Mouse (Mus musculus) forebrain, postnatal 0 days (tissue): ENCODE results near the gene Ndufa11. TPM values are rescaled to one million over a fixed set of nuclear protein-coding genes. Genes with fewer than 3 reads are reported as not detected.

Experiments
- ATAC-seq: fragments of 200-750 bp; cut with Nextera tagmentation; 2 replicates; pipeline ENCODE4 v1.8.0; 2017; ENCODE audit warnings: mild to moderate bottlenecking, moderate library complexity
- DNase-seq: peaks from one replicate; pipeline ENCODE4 v3.0.0-alpha.2; 2015
- H3K27ac ChIP-seq: fragments of 300-500 bp; sonication (generic); 2 replicates; pipeline ENCODE4 v1.5.1; 2014; ENCODE audit warnings: low read depth, mild to moderate bottlenecking, antibody characterized with exemption, low read length, moderate library complexity, mixed read lengths
- H3K27me3 ChIP-seq: fragments of 300-500 bp; sonication (generic); 2 replicates; pipeline ENCODE4 v1.6.1; 2014; ENCODE audit warnings: mild to moderate bottlenecking, low read length, mixed read lengths; ENCODE audit not compliant: insufficient read depth
- H3K36me3 ChIP-seq: fragments of 300-500 bp; sonication (generic); 2 replicates; pipeline ENCODE4 v1.6.1; 2014; ENCODE audit warnings: mild to moderate bottlenecking, moderate library complexity; ENCODE audit not compliant: insufficient read depth
- H3K4me1 ChIP-seq: fragments of 300-500 bp; sonication (generic); 2 replicates; pipeline ENCODE4 v1.6.1; 2014; ENCODE audit warnings: antibody characterized with exemption; ENCODE audit not compliant: insufficient read depth
- H3K4me2 ChIP-seq: fragments of 300-500 bp; sonication (generic); 2 replicates; pipeline ENCODE4 v1.6.1; 2014; ENCODE audit warnings: low read depth, mild to moderate bottlenecking, moderate library complexity
- H3K4me3 ChIP-seq: fragments of 300-500 bp; sonication (generic); 2 replicates; pipeline ENCODE4 v1.5.1; 2014; ENCODE audit warnings: low read depth, low read length, mixed read lengths
- H3K9ac ChIP-seq: fragments of 300-500 bp; sonication (generic); 2 replicates; pipeline ENCODE4 v1.6.1; 2014; ENCODE audit warnings: mild to moderate bottlenecking
- H3K9me3 ChIP-seq: fragments of 300-500 bp; sonication (generic); 2 replicates; pipeline ENCODE4 v1.6.1; 2016; ENCODE audit warnings: low read length
- CTCF ChIP-seq: sonication (generic); IDR thresholded peaks from 2 replicates; pipeline ENCODE4 v1.5.1; 2016; ENCODE audit warnings: antibody characterized with exemption, control low read depth, low read depth
- WGBS: fragments of 180-500 bp; shearing (Covaris S2); extraction: QIAGEN DNeasy Blood & Tissue Kit; methylation state at CpG from one replicate; pipeline ENCODE4 v1.1.7; 2014; 5-methylcytosine and 5-hydroxymethylcytosine counted together
- polyA plus RNA-seq: library from polyadenylated mRNA; unstranded; fragments of >200 nt; fragmentation: Nextera tagmentation; extraction: Ambion mirVana; gene quantifications from 2 replicates; pipeline ENCODE4 v1.2.1, GENCODE M21; 2015
- total RNA-seq: library from RNA; depleted of rRNA; stranded (reverse); fragments of >200 nt; gene quantifications from 2 replicates; pipeline ENCODE4 v1.2.3, GENCODE M21; 2014

Gene Ndufa11
- total and polyA plus RNA-seq, 2 experiments from 2014 or later, result 191 to 576 TPM

GRCm38 (mm10) chr17:56682880-56683279 lies 34.7 kb upstream of the Ndufa11 start:
- no peak for ATAC-seq
- no peak overlapping the region for H3K4me2 ChIP-seq
- H3K4me3 ChIP-seq, result no peak overlapping the region
- no peak for DNase-seq
- TF ChIP-seq CTCF, result no peak
- no peaks in the 10 kb centered on the region for H3K9me3 ChIP-seq
- no peak overlapping the region for H3K27ac ChIP-seq
- H3K27me3 ChIP-seq, result no peaks in the 10 kb centered on the region
- 88% methylated on average over 3 of the region's 3 CpGs for WGBS
- peaks cover 22% of the 10 kb centered on the region for H3K36me3 ChIP-seq
- no peak overlapping the region for H3K9ac ChIP-seq
- H3K4me1 ChIP-seq, result no peaks in the 10 kb centered on the region

- H3K4me2 ChIP-seq, result no peak overlapping the region
- 83% methylated on average over 5 of the region's 5 CpGs for WGBS
- no peak overlapping the region for H3K4me3 ChIP-seq
- DNase-seq (no peak), ATAC-seq (no peak)
- H3K4me1 ChIP-seq, result no peaks in the 10 kb centered on the region
- no peak for TF ChIP-seq CTCF
- H3K36me3 ChIP-seq, result peaks cover 29% of the 10 kb centered on the region
- no peak overlapping the region for H3K9ac ChIP-seq
- H3K27me3 ChIP-seq, result no peaks in the 10 kb centered on the region
- H3K9me3 ChIP-seq, result no peaks in the 10 kb centered on the region
- H3K27ac ChIP-seq, result no peak overlapping the region
Observed at GRCm38 (mm10) chr17:56683546-56684140, 33.9 kb upstream of the Ndufa11 start.

- no peak for ATAC-seq
- Histone ChIP-seq H3K9ac (no peak overlapping the region), H3K27me3 (no peaks in the 10 kb centered on the region)
Observed at GRCm38 (mm10) chr17:56684649-56685048, 32.9 kb upstream of the Ndufa11 start.

GRCm38 (mm10) chr17:56686801-56687200 lies 30.8 kb upstream of the Ndufa11 start:
- Histone ChIP-seq H3K27me3 (no peaks in the 10 kb centered on the region), H3K27ac (no peak overlapping the region), H3K36me3 (peaks cover 51% of the 10 kb centered on the region), H3K4me2 (no peak overlapping the region), H3K4me3 (no peak overlapping the region), H3K4me1 (no peaks in the 10 kb centered on the region), H3K9ac (no peak overlapping the region), H3K9me3 (no peaks in the 10 kb centered on the region)
- TF ChIP-seq CTCF, result no peak
- 91% methylated on average over 4 of the region's 4 CpGs for WGBS
- ATAC-seq, result no peak
- DNase-seq, result no peak

More at GRCm38 (mm10) chr17:56684649-56685048, 32.9 kb upstream of the Ndufa11 start:
- Histone ChIP-seq H3K36me3 (peaks cover 36% of the 10 kb centered on the region), H3K27ac (no peak overlapping the region), H3K9me3 (no peaks in the 10 kb centered on the region), H3K4me3 (no peak overlapping the region), H3K4me2 (no peak overlapping the region), H3K4me1 (no peaks in the 10 kb centered on the region)
- no peak for TF ChIP-seq CTCF
- no peak for DNase-seq
- WGBS, result 77% methylated on average over 2 of the region's 2 CpGs

- Histone ChIP-seq H3K4me2 (no peak overlapping the region), H3K27me3 (no peaks in the 10 kb centered on the region), H3K4me1 (no peaks in the 10 kb centered on the region), H3K36me3 (peaks cover 56% of the 10 kb centered on the region), H3K27ac (no peak overlapping the region), H3K4me3 (no peak overlapping the region), H3K9ac (no peak overlapping the region), H3K9me3 (no peaks in the 10 kb centered on the region)
- no peak for DNase-seq
- no peak for TF ChIP-seq CTCF
- no peak for ATAC-seq
Observed at GRCm38 (mm10) chr17:56688045-56688444, 29.5 kb upstream of the Ndufa11 start.

GRCm38 (mm10) chr17:56688689-56689088 lies 28.9 kb upstream of the Ndufa11 start:
- DNase-seq (no peak), ATAC-seq (no peak)
- Histone ChIP-seq H3K27ac (no peak overlapping the region), H3K36me3 (peaks cover 62% of the 10 kb centered on the region), H3K4me3 (no peak overlapping the region), H3K9ac (no peak overlapping the region), H3K27me3 (no peaks in the 10 kb centered on the region), H3K4me2 (no peak overlapping the region), H3K9me3 (no peaks in the 10 kb centered on the region), H3K4me1 (no peaks in the 10 kb centered on the region)
- TF ChIP-seq CTCF, result no peak
- 93% methylated on average over 2 of the region's 2 CpGs for WGBS

GRCm38 (mm10) chr17:56693395-56693794 lies 24.2 kb upstream of the Ndufa11 start:
- DNase-seq (no peak), ATAC-seq (peak; percentile 42)
- H3K4me1 ChIP-seq, result no peaks in the 10 kb centered on the region
- no peaks in the 10 kb centered on the region for H3K27me3 ChIP-seq
- 40% methylated on average over 1 of the region's 1 CpGs for WGBS
- H3K9ac ChIP-seq, result no peak overlapping the region
- TF ChIP-seq CTCF, result no peak
- H3K4me3 ChIP-seq, result no peak overlapping the region
- peaks cover 79% of the 10 kb centered on the region for H3K36me3 ChIP-seq
- no peaks in the 10 kb centered on the region for H3K9me3 ChIP-seq
- H3K27ac ChIP-seq, result no peak overlapping the region
- no peak overlapping the region for H3K4me2 ChIP-seq
